Mouse (Mus musculus) embryonic facial prominence, embryonic 11.5 days (tissue): ENCODE measurements at regions not wholly inside any gene's neighbourhood (a gene's known extent, or its start where the extent isn't known, plus 50 kb on each side); places are given as distances from the start of the nearest gene placed in this dataset.

ENCODE experiments used
- ATAC-seq: fragments of 200-750 bp; cut with Nextera tagmentation; replicated peaks from 2 replicates; pipeline ENCODE4 v1.8.0; 2017; ENCODE audit warnings: low read depth; ENCODE audit not compliant: insufficient number of reproducible peaks, low FRiP score, low TSS enrichment
- DNase-seq: peaks from one replicate; pipeline ENCODE4 v3.0.0-alpha.2; 2015; ENCODE audit warnings: low spot score
- H3K27ac ChIP-seq: fragments of 300-500 bp; sonication (generic); replicated peaks from 2 replicates; pipeline ENCODE4 v1.5.1; 2014; ENCODE audit warnings: mild to moderate bottlenecking, low read depth, low read length, control low read depth
- H3K27me3 ChIP-seq: fragments of 300-500 bp; sonication (generic); 2 replicates; pipeline ENCODE4 v1.6.1; 2014; ENCODE audit warnings: mild to moderate bottlenecking, low read length, moderate library complexity, mixed read lengths; ENCODE audit not compliant: control insufficient read depth, insufficient read depth
- H3K36me3 ChIP-seq: fragments of 300-500 bp; sonication (generic); replicated peaks from 2 replicates; pipeline ENCODE4 v1.6.1; 2014; ENCODE audit warnings: low read depth, mild to moderate bottlenecking, low read length, moderate library complexity, mixed read lengths; ENCODE audit not compliant: control insufficient read depth, insufficient read depth
- H3K4me1 ChIP-seq: fragments of 300-500 bp; sonication (generic); 2 replicates; pipeline ENCODE4 v1.6.1; 2014; ENCODE audit warnings: low read length, mixed read lengths; ENCODE audit not compliant: control insufficient read depth, insufficient read depth
- H3K4me2 ChIP-seq: fragments of 300-500 bp; sonication (generic); 2 replicates; pipeline ENCODE4 v1.6.1; 2014; ENCODE audit warnings: low read depth, mild to moderate bottlenecking, control low read depth, low read length, moderate library complexity
- H3K4me3 ChIP-seq: fragments of 300-500 bp; sonication (generic); 2 replicates; pipeline ENCODE4 v1.5.1; 2014; ENCODE audit warnings: low read depth, low read length, control low read depth
- H3K9ac ChIP-seq: fragments of 300-500 bp; sonication (generic); replicated peaks from 2 replicates; pipeline ENCODE4 v1.6.1; 2014; ENCODE audit warnings: mild to moderate bottlenecking, control low read depth, low read length
- H3K9me3 ChIP-seq: fragments of 300-500 bp; sonication (generic); replicated peaks from 2 replicates; pipeline ENCODE4 v1.6.1; 2016; ENCODE audit warnings: mild to moderate bottlenecking, low read length, inconsistent platforms, mixed read lengths; ENCODE audit not compliant: control insufficient read depth
- WGBS: fragments of 180-500 bp; shearing (Covaris S2); extraction: QIAGEN DNeasy Blood & Tissue Kit; methylation state at CpG from one replicate; pipeline ENCODE4 v1.1.7; 2014; 5-methylcytosine and 5-hydroxymethylcytosine counted together

- Histone ChIP-seq H3K9ac (no peak overlapping the region), H3K27me3 (no peaks in the 10 kb centered on the region)
- 37% methylated on average over 5 of the region's 5 CpGs for WGBS
Observed at GRCm38 (mm10) chr1:136693421-136693820, 68.7 kb downstream of the Zfp281 start.

GRCm38 (mm10) chr1:136694983-136695382 is 70.3 kb downstream of the Zfp281 start:
- Histone ChIP-seq H3K36me3 (no peaks in the 10 kb centered on the region), H3K4me2 (no peak overlapping the region), H3K9me3 (no peaks in the 10 kb centered on the region), H3K27me3 (no peaks in the 10 kb centered on the region), H3K4me1 (no peaks in the 10 kb centered on the region), H3K9ac (no peak overlapping the region), H3K27ac (no peak overlapping the region), H3K4me3 (no peak overlapping the region)
- 50% methylated on average over 7 of the region's 7 CpGs for whole genome bisulfite sequencing
- ATAC-seq (no peak), DNase-seq (no peak)

More at GRCm38 (mm10) chr1:136693421-136693820, 68.7 kb downstream of the Zfp281 start:
- no peaks in the 10 kb centered on the region for H3K36me3 ChIP-seq
- no peak overlapping the region for H3K27ac ChIP-seq
- no peak overlapping the region for H3K4me3 ChIP-seq
- no peaks in the 10 kb centered on the region for H3K4me1 ChIP-seq
- no peak for ATAC-seq
- no peak overlapping the region for H3K4me2 ChIP-seq
- H3K9me3 ChIP-seq = no peaks in the 10 kb centered on the region
- DNase-seq = no peak

- H3K27me3 ChIP-seq = no peaks in the 10 kb centered on the region
- no peaks in the 10 kb centered on the region for H3K9me3 ChIP-seq
- no peak overlapping the region for H3K27ac ChIP-seq
- DNase-seq = peak; percentile 22
- no peaks in the 10 kb centered on the region for H3K4me1 ChIP-seq
- no peaks in the 10 kb centered on the region for H3K36me3 ChIP-seq
- peak overlapping the region; percentile 34 for H3K4me2 ChIP-seq
- WGBS = 6% methylated on average over 19 of the region's 19 CpGs
- ATAC-seq = no peak
- H3K4me3 ChIP-seq = no peak overlapping the region
- H3K9ac ChIP-seq = no peak overlapping the region; the same call in 1 of the 2 replicates
Observed at GRCm38 (mm10) chr1:136696077-136696641, 71.5 kb downstream of the Zfp281 start.

GRCm38 (mm10) chr1:136698454-136699152 is 73.9 kb downstream of the Zfp281 start:
- Histone ChIP-seq H3K27ac (no peak overlapping the region), H3K36me3 (no peaks in the 10 kb centered on the region), H3K4me2 (no peak overlapping the region), H3K27me3 (no peaks in the 10 kb centered on the region), H3K4me3 (no peak overlapping the region), H3K9me3 (no peaks in the 10 kb centered on the region), H3K9ac (no peak overlapping the region), H3K4me1 (no peaks in the 10 kb centered on the region)
- ATAC-seq = no peak
- no peak for DNase-seq
- 20% methylated on average over 9 of the region's 9 CpGs for WGBS

DNA sequence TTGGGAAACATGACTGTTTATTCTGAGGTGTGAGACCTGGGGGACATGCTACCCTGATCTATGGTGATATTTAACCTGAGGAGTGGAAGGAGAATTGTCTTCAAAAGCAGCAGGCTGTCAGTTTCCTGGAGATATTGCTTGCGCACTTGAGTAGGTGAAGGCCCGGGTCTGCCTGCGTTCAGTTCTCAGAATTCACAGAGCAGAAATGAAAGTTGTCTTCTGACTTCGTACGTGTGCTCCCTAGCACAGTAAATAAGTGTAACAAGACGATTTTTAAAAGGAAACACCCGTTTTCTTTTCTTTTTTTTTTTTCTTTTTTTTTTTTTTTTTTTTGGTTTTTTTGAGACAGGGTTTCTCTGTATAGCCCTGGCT is 74.4 kb downstream of the Zfp281 start:
- H3K4me2 ChIP-seq = no peak overlapping the region
- no peak for DNase-seq
- H3K27ac ChIP-seq = no peak overlapping the region
- H3K27me3 ChIP-seq = no peaks in the 10 kb centered on the region
- H3K36me3 ChIP-seq = no peaks in the 10 kb centered on the region
- ATAC-seq = no peak
- no peaks in the 10 kb centered on the region for H3K9me3 ChIP-seq
- no peaks in the 10 kb centered on the region for H3K4me1 ChIP-seq
- H3K4me3 ChIP-seq = no peak overlapping the region
- no peak overlapping the region for H3K9ac ChIP-seq
- WGBS = 74% methylated on average over 7 of the region's 7 CpGs

GRCm38 (mm10) chr1:136699571-136699970 is 74.9 kb downstream of the Zfp281 start:
- Histone ChIP-seq H3K36me3 (no peaks in the 10 kb centered on the region), H3K27me3 (no peaks in the 10 kb centered on the region), H3K4me1 (no peaks in the 10 kb centered on the region), H3K4me3 (no peak overlapping the region), H3K27ac (no peak overlapping the region), H3K4me2 (no peak overlapping the region), H3K9ac (no peak overlapping the region), H3K9me3 (no peaks in the 10 kb centered on the region)
- 85% methylated on average over 8 of the region's 8 CpGs for WGBS
- ATAC-seq (no peak), DNase-seq (no peak)

DNA sequence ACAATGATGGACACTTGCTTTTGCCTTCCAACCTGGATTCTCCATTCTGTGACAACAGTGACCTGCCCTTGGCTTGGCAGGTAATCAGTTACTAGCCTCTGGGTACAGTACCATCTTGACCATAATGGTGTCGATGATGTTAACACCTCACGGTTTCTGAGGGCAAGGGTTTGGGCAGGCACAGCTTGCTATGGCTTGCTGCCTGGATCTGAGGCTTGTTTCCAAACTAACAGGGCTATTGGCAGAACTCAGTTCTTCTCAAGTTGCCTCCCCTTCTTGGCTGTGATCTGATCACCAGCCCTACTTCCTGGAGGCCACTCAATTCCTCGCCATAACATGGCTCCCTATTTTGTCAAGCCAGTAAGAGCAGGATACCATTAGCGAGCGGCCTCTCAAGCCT is 79.4 kb downstream of the Zfp281 start:
- Histone ChIP-seq H3K4me1 (no peaks in the 10 kb centered on the region), H3K27me3 (no peaks in the 10 kb centered on the region), H3K9ac (no peak overlapping the region), H3K27ac (no peak overlapping the region), H3K9me3 (no peaks in the 10 kb centered on the region), H3K4me3 (no peak overlapping the region), H3K4me2 (no peak overlapping the region), H3K36me3 (no peaks in the 10 kb centered on the region)
- DNase-seq (no peak), ATAC-seq (no peak)
- WGBS = 86% methylated on average over 5 of the region's 5 CpGs

GRCm38 (mm10) chr1:136706509-136706908 is 81.8 kb downstream of the Zfp281 start:
- Histone ChIP-seq H3K9me3 (no peaks in the 10 kb centered on the region), H3K27me3 (no peaks in the 10 kb centered on the region), H3K4me1 (no peaks in the 10 kb centered on the region), H3K4me3 (no peak overlapping the region), H3K9ac (no peak overlapping the region), H3K27ac (no peak overlapping the region), H3K36me3 (no peaks in the 10 kb centered on the region), H3K4me2 (no peak overlapping the region)
- WGBS = 78% methylated on average over 8 of the region's 8 CpGs
- ATAC-seq (no peak), DNase-seq (no peak)
